Mouse (Mus musculus): Measurements from ENCODE around the gene Slc25a20. TPM values are rescaled to one million over a fixed set of nuclear protein-coding genes. Genes with fewer than 3 reads are reported as not detected.

The Slc25a20 gene
- polyA plus RNA-seq (2017; shearing (Covaris generic)) = 20.0 TPM

DNA sequence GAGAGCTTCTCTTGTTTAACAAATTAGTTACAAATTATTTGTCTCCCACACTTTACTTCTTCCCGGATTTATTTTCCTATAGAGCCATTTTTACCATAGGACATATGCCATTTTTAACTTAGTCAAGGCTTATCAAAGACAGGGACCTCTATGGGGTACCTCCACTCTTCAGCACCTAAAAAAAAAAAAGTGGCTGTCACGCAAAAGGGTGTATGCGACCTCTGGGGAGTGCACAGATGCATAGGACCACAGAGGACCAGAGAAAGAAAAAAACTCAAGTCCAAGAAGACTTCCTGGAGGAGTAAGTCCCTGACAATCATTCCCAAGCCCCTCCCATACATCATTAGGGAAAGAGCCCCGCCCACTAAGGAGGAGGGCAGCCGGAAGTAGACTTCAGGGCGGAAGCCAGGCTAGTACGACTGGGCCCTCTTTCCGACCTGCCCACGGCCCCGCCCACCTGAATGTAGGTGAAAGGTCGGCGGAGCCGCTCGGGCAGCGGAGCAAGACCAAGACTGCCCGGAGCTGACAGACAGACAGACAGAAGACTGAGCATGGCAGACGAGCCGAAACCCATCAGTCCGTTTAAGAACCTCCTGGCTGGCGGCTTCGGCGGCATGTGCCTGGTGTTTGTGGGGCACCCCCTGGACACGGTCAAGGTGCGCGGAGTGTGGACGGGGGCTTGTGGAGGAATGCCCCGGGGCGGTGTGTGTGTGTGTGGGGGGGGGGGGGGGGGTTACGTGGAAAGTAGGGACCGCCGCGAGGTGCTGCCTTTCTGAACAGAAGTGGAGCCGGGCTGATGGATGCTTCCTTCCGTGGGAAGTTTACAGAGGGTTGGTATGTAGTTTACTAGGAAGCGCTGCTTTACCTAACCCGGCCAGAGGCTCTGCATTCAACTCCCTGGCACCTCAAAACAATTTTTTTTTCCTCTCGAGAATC, at the start of gene Slc25a20:
Gene Slc25a20, plus strand, starts transcription at position 412 of the 936 bp plus-strand sequence.

DNA sequence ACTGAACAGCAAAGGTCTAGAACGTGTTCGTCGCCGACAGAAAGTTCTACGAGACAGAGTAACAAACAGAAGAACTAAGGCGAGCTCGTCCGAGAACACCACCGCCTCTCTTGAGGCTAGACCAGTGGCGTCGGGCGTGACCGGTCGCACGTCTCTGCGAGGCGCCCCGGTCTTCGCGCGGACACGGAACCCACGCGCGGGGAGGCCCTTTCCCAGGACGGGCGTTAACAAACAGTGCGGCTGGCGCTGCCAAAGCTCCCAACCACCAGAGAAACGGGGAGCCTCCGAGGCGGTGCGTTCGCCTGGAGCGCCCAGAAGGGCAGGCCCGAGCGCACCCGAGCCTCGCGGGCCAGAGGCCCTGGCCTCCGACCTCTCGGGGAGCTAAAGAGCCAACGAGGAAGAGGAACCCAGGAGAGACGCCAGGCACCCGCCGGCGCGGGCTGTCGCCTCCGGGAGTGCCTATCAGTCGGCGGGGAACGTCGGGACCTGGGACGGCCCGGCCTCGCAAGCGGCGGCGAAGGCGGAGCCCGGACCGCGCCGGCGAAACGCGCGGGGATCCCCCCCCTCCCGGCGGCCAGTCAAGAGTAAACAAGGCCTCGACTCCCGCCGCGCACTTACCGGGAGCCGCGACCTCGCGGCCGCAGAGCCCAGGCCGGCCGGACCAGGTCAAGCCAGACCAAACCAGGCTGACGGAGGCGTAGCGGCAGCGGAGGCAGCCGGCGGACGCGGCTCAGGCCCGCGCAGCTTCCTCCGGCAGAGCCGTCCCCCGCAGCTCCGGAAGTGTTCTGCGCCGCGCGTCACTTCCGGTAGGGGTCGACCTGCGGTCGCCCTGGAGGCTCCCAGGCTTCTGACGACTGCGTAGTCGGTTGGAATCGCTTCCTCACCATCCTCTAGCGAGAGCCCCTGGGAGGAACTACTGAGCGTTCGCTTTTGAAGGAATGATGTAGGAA, 13.0 kb upstream of the Slc25a20 start, which contains the start of gene Arih2:
Gene Arih2, minus strand, starts transcription at position 776 of the 950 bp plus-strand sequence.

DNA sequence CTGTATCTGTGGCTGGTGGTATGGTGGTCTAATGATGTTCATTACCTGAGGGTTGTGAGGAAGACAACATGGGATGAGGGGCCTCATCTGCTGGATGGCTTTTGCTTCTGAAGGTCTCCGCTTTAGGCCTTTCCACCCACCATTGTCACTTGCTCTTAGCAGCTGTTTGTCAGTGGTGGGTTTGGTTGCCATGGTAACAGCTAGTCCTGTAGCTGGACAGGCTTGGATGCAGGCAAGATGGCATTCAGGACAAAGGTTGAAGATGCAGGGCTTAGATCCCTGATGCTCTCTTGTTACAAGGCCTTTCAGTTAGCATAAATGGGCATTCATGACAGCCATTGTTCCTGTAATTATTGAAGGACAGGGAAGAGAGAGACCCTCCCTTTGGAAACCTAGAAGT, 27.2 kb downstream of the Slc25a20 start, which contains the start of gene Prkar2a:
Gene Prkar2a, plus strand, starts transcription at position 209 of the 400 bp plus-strand sequence.

Other genes with a start within 250 kb of the Slc25a20 start
- not detected for gene Ccdc36, start 233.6 kb upstream of the Slc25a20 start, polyA plus RNA-seq (2017; shearing (Covaris generic))
- gene BC048562, start 225.6 kb upstream of the Slc25a20 start, polyA plus RNA-seq (2017; shearing (Covaris generic)) = not detected
- 27.6 TPM for gene Ccdc71, start 201.6 kb upstream of the Slc25a20 start, polyA plus RNA-seq (2017; shearing (Covaris generic))
- 7.3 TPM for gene Klhdc8b, start 200.5 kb upstream of the Slc25a20 start, polyA plus RNA-seq (2017; shearing (Covaris generic))
- gene Lamb2, start 182.4 kb upstream of the Slc25a20 start, polyA plus RNA-seq (2017; shearing (Covaris generic)) = not detected
- gene Usp19, start 171.5 kb upstream of the Slc25a20 start, polyA plus RNA-seq (2017; shearing (Covaris generic)) = 158 TPM
- 74.5 TPM for gene Qars, start 154.4 kb upstream of the Slc25a20 start, polyA plus RNA-seq (2017; shearing (Covaris generic))
- gene Qrich1, start 145.3 kb upstream of the Slc25a20 start, polyA plus RNA-seq (2017; shearing (Covaris generic)) = 172 TPM
- gene Impdh2, start 101.8 kb upstream of the Slc25a20 start, polyA plus RNA-seq (2017; shearing (Covaris generic)) = 178 TPM
- 37.5 TPM for gene Ndufaf3, start 94.7 kb upstream of the Slc25a20 start, polyA plus RNA-seq (2017; shearing (Covaris generic))
- gene Dalrd3, start 92.2 kb upstream of the Slc25a20 start, polyA plus RNA-seq (2017; shearing (Covaris generic)) = 72.4 TPM
- gene Wdr6, start 83.3 kb upstream of the Slc25a20 start, polyA plus RNA-seq (2017; shearing (Covaris generic)) = 28.6 TPM
- 11.5 TPM for gene P4htm, start 64.4 kb upstream of the Slc25a20 start, polyA plus RNA-seq (2017; shearing (Covaris generic))
- gene Arih2, start 12.7 kb upstream of the Slc25a20 start, polyA plus RNA-seq (2017; shearing (Covaris generic)) = 179 TPM
- 29.3 TPM for gene Prkar2a, start 27.2 kb downstream of the Slc25a20 start, polyA plus RNA-seq (2017; shearing (Covaris generic))
- gene Ip6k2, start 121.7 kb downstream of the Slc25a20 start, polyA plus RNA-seq (2017; shearing (Covaris generic)) = 29.7 TPM
- 7.1 TPM for gene Nckipsd, start 146.3 kb downstream of the Slc25a20 start, polyA plus RNA-seq (2017; shearing (Covaris generic))
- 0.04 TPM for gene Celsr3, start 164.2 kb downstream of the Slc25a20 start, polyA plus RNA-seq (2017; shearing (Covaris generic))
- gene Slc26a6, start 191.2 kb downstream of the Slc25a20 start, polyA plus RNA-seq (2017; shearing (Covaris generic)) = 6.2 TPM

Data from effector memory CD4-positive, alpha-beta T cell, adult 5 months (primary cell).